Mouse (Mus musculus): ENCODE results near the gene Gm20431. TPM values are rescaled to one million over a fixed set of nuclear protein-coding genes. Genes with fewer than 3 reads are reported as not detected.
A peak's percentile ranks its signal among the peaks of the same experiment; 100 is the strongest.

Gene Gm20431
- polyA plus RNA-seq, 1 experiment from 2014 or later = 5.2 TPM

DNA sequence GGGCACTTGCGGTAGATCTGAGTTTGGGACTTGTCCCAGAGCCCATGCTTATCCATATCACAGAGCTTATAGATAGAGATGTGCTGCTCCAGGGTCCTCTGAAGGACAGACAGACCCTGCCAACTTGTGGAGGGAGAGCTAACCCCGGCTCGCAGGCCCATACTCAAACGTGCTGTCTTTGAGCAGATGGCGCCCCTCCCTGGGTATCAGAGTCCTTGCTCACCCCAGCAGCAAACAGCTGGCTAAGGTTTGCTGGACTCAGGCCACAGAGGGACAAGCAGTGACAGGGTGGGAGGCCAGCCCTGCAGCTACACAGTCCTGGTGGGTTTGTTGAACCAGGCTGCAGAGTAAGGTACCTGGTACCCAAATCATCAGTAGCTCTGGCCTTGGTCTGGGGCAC, 58.3 kb downstream of the Gm20431 start:
- ATAC-seq (peak; percentile 42; the same call in 1 of the 2 replicates), DNase-seq (ENCODE audit: low spot score) (peak; percentile 75)
- no peak overlapping the region for H3K4me2 ChIP-seq (replicated peaks; ENCODE audit: low read depth, low read length)

DNA sequence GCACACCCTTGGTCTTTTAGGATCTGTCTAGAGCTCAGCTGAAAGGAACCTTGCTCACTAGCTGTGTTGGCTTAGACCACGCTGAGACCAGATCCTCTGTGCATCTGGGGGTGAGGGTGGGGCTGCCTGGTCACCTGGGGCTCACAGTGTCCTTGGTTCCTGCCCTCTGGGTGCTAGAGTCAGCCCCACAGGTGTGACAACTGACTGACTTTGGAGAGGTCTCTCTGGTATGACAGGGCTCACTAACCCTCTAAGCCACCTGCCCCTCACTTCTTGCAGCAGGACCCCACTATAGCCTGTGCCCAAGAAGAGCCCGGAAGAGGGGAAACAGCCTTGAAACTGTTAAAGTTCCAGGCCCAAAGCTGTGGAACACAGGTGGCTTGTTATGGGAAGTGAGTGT, 58.9 kb downstream of the Gm20431 start:
- Histone ChIP-seq H3K27me3 (replicated peaks; ENCODE audit: insufficient read depth, low read length) (no peaks in the 10 kb centered on the region), H3K27ac (ENCODE audit: low read length) (no peak overlapping the region), H3K36me3 (ENCODE audit: insufficient read depth, low read length) (peaks cover 5% of the 10 kb centered on the region; the same call in 1 of the 2 replicates), H3K9me3 (ENCODE audit: low read length) (no peaks in the 10 kb centered on the region), H3K4me1 (ENCODE audit: insufficient read depth, low read depth, low read length) (0 out of 2 replicates have a peak, but pooled peaks cover 2% of the 10 kb centered on the region), H3K4me3 (ENCODE audit: low read depth, low read length) (no peak overlapping the region), H3K9ac (replicated peaks; ENCODE audit: low read depth) (no peak overlapping the region), H3K4me2 (replicated peaks; ENCODE audit: low read depth, low read length) (no peak overlapping the region)
- DNase-seq (ENCODE audit: low spot score) (no peak), ATAC-seq (no peak)
- TF ChIP-seq CTCF (IDR thresholded peaks at IDR 0.05) (no peak), EP300 (IDR thresholded peaks at IDR 0.05) (no peak)
- 83% methylated on average over 2 of the region's 2 CpGs for WGBS

More for the DNA sequence above, 58.3 kb downstream of the Gm20431 start:
- no peaks in the 10 kb centered on the region for H3K9me3 ChIP-seq (ENCODE audit: low read length)
- H3K4me1 ChIP-seq (ENCODE audit: insufficient read depth, low read depth, low read length) = 0 out of 2 replicates have a peak, but pooled peaks cover 2% of the 10 kb centered on the region
- H3K27ac ChIP-seq (ENCODE audit: low read length) = no peak overlapping the region
- H3K4me3 ChIP-seq (ENCODE audit: low read depth, low read length) = no peak overlapping the region
- peak; percentile 73 for TF ChIP-seq CTCF (IDR thresholded peaks at IDR 0.05)
- no peak for TF ChIP-seq EP300 (IDR thresholded peaks at IDR 0.05)
- 34% methylated on average over 5 of the region's 5 CpGs for WGBS
- H3K9ac ChIP-seq (replicated peaks; ENCODE audit: low read depth) = no peak overlapping the region
- H3K36me3 ChIP-seq (ENCODE audit: insufficient read depth, low read length) = peaks cover 8% of the 10 kb centered on the region; the same call in 1 of the 2 replicates
- no peaks in the 10 kb centered on the region for H3K27me3 ChIP-seq (replicated peaks; ENCODE audit: insufficient read depth, low read length)

DNA sequence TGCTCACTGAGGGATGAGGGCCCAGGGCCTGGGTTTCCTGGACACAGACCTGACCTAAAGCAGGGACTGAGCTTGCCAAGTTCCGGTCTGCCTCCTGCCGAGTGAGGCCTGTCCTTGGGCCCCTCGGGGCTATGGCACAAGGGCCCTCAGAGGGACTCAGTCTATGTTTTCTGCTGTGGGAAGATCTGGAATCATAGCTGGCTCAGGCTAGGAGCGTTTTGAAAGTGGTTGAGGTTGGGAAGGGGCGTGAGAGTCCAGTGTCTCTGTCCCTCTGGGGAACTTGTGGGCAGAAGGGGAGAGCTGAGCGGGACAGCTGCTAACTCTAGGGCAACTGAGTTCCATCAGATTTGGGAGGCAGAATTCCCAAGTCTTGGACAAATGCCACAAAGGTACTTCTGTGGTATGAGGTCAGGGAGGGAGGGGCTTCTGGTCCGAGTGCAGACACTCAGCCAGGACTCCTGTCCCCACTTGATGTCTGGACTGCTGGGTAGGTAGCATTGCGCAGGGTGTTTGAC, 60.8 kb downstream of the Gm20431 start:
- TF ChIP-seq CTCF (IDR thresholded peaks at IDR 0.05) (no peak), EP300 (IDR thresholded peaks at IDR 0.05) (no peak)
- H3K27me3 ChIP-seq (replicated peaks; ENCODE audit: insufficient read depth, low read length) = no peaks in the 10 kb centered on the region
- no peaks in the 10 kb centered on the region for H3K36me3 ChIP-seq (ENCODE audit: insufficient read depth, low read length)
- no peak overlapping the region for H3K9ac ChIP-seq (replicated peaks; ENCODE audit: low read depth)
- H3K27ac ChIP-seq (ENCODE audit: low read length) = peak overlapping the region; percentile 16; the same call in 1 of the 2 replicates
- 43% methylated on average over 8 of the region's 8 CpGs for WGBS
- H3K4me2 ChIP-seq (replicated peaks; ENCODE audit: low read depth, low read length) = no peak overlapping the region
- H3K4me1 ChIP-seq (ENCODE audit: insufficient read depth, low read depth, low read length) = 0 out of 2 replicates have a peak, but pooled peaks cover 7% of the 10 kb centered on the region
- peak; percentile 52 for DNase-seq (ENCODE audit: low spot score)
- no peak overlapping the region for H3K4me3 ChIP-seq (ENCODE audit: low read depth, low read length)
- H3K9me3 ChIP-seq (ENCODE audit: low read length) = no peaks in the 10 kb centered on the region
- ATAC-seq = no peak

DNA sequence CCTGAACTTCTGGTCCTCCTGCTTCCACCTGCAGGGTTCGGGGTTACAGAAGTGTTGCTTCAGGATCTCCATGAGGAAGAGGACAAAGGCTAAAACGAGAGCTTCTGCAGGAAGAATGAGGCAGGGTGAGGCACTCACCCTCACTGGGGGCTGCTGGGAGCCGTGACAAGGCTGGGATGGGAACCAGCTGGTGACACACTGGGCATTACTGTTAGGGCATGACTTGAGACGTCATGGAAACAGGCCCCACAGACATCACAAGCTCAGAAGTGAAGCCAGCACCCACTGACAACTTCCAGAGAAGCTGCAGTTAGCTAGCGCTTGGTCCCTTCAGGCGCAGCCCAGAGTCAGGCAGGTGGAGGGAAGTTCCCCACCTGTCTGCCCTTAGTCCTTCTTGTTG, 61.4 kb downstream of the Gm20431 start:
- no peak overlapping the region for H3K4me3 ChIP-seq (ENCODE audit: low read depth, low read length)
- no peaks in the 10 kb centered on the region for H3K27me3 ChIP-seq (replicated peaks; ENCODE audit: insufficient read depth, low read length)
- H3K36me3 ChIP-seq (ENCODE audit: insufficient read depth, low read length) = no peaks in the 10 kb centered on the region
- H3K27ac ChIP-seq (ENCODE audit: low read length) = peak overlapping the region; percentile 91; the same call in 1 of the 2 replicates
- TF ChIP-seq EP300 (IDR thresholded peaks at IDR 0.05) (no peak), CTCF (IDR thresholded peaks at IDR 0.05) (no peak)
- 67% methylated on average over 6 of the region's 6 CpGs for WGBS
- DNase-seq (ENCODE audit: low spot score) (peak; percentile 62), ATAC-seq (peak; percentile 38)
- no peaks in the 10 kb centered on the region for H3K9me3 ChIP-seq (ENCODE audit: low read length)
- H3K4me1 ChIP-seq (ENCODE audit: insufficient read depth, low read depth, low read length) = 0 out of 2 replicates have a peak, but pooled peaks cover 9% of the 10 kb centered on the region
- no peak overlapping the region for H3K4me2 ChIP-seq (replicated peaks; ENCODE audit: low read depth, low read length)
- no peak overlapping the region for H3K9ac ChIP-seq (replicated peaks; ENCODE audit: low read depth)

DNA sequence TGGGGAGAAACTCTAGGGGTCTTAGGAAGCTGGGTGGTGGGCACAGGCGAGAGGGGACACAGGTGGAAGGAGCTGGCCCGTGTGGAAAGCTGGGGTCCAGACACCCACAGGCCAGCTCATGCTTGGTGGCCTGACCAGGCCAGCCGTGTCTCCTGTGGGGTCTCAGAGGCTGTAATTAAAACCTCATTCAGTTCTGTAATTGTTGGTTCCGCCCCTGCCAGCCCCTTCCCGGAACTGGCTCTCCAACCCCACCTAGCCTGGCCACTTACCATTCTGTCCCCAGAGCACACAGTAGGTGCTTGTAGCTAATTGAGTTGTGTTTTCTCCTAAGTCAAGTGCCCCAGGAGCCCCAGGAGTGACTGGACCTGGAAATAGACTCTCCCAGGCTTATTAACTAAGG, 62.1 kb downstream of the Gm20431 start:
- Histone ChIP-seq H3K4me1 (ENCODE audit: insufficient read depth, low read depth, low read length) (0 out of 2 replicates have a peak, but pooled peaks cover 9% of the 10 kb centered on the region), H3K4me2 (replicated peaks; ENCODE audit: low read depth, low read length) (no peak overlapping the region), H3K36me3 (ENCODE audit: insufficient read depth, low read length) (no peaks in the 10 kb centered on the region), H3K4me3 (ENCODE audit: low read depth, low read length) (no peak overlapping the region), H3K9me3 (ENCODE audit: low read length) (no peaks in the 10 kb centered on the region), H3K27me3 (replicated peaks; ENCODE audit: insufficient read depth, low read length) (no peaks in the 10 kb centered on the region), H3K27ac (ENCODE audit: low read length) (peak overlapping the region; percentile 91), H3K9ac (replicated peaks; ENCODE audit: low read depth) (no peak overlapping the region)
- 0 out of 2 replicates have a peak, but pooled peaks have one; percentile 9 for TF ChIP-seq EP300 (IDR thresholded peaks at IDR 0.05)
- no peak for TF ChIP-seq CTCF (IDR thresholded peaks at IDR 0.05)
- no peak for DNase-seq (ENCODE audit: low spot score)
- ATAC-seq = no peak
- 67% methylated on average over 5 of the region's 5 CpGs for WGBS

DNA sequence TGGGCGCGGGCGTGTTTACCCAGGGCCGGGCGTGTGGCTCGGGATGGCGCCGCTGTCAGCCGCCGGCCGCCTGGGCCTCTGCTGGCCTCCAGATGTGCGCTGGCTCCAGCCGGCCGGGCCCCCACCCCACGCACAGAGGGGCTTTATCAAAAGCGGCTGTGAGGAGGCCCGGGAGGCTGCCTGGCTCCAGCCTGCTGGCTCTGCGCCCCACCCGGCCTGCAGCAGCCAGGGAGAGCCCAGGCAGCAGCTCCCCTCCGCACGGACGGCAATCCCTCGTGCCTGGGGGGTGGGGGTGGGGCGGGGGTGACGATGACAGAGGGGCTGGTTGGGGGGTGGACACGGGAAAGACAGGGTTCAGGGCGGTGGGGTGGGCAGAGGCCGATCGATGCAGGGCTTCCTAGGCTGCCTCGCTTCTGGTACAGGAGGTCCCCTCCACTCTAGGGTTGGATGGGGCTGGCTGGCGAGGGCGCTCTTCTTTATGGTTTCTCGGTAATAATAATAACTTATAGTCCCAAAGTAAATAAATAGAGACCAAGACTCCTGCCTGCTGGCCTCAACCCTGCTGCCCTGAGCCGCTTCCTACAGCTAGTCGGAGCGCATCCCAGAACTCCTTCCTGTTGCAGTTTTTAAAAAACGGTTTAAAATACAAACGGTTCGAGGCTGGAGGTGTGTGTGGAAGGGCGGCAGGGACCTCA, 63.7 kb downstream of the Gm20431 start:
- H3K27ac ChIP-seq (ENCODE audit: low read length) = peak overlapping the region; percentile 91
- ATAC-seq (peak; percentile 32), DNase-seq (ENCODE audit: low spot score) (peak; percentile 82)
- peaks cover 17% of the 10 kb centered on the region; the same call in 1 of the 2 replicates for H3K4me1 ChIP-seq (ENCODE audit: insufficient read depth, low read depth, low read length)
- TF ChIP-seq EP300 (IDR thresholded peaks at IDR 0.05) (no peak), CTCF (IDR thresholded peaks at IDR 0.05) (no peak)
- H3K9me3 ChIP-seq (ENCODE audit: low read length) = no peaks in the 10 kb centered on the region
- no peaks in the 10 kb centered on the region for H3K27me3 ChIP-seq (replicated peaks; ENCODE audit: insufficient read depth, low read length)
- H3K4me3 ChIP-seq (ENCODE audit: low read depth, low read length) = peak overlapping the region; percentile 17
- 22% methylated on average over 32 of the region's 40 CpGs for WGBS
- peak overlapping the region; percentile 29; the same call in 1 of the 2 replicates for H3K9ac ChIP-seq (replicated peaks; ENCODE audit: low read depth)
- no peaks in the 10 kb centered on the region for H3K36me3 ChIP-seq (ENCODE audit: insufficient read depth, low read length)
- H3K4me2 ChIP-seq (replicated peaks; ENCODE audit: low read depth, low read length) = peak overlapping the region; percentile 44
